Mouse (Mus musculus) embryonic facial prominence, embryonic 13.5 days (tissue): ENCODE measurements at regions not wholly inside any gene's neighbourhood (a gene's known extent, or its start where the extent isn't known, plus 50 kb on each side); places are given as distances from the start of the nearest gene placed in this dataset.

Experiments
- ATAC-seq: fragments of 200-750 bp; cut with Nextera tagmentation; 2 replicates; pipeline ENCODE4 v1.8.0; 2017; ENCODE audit warnings: low read depth; ENCODE audit not compliant: insufficient number of reproducible peaks, insufficient read depth, low FRiP score, low TSS enrichment
- H3K27ac ChIP-seq: fragments of 300-500 bp; sonication (generic); 2 replicates; pipeline ENCODE4 v1.5.1; 2015; ENCODE audit warnings: moderate library complexity, mild to moderate bottlenecking, inconsistent platforms
- H3K27me3 ChIP-seq: fragments of 300-500 bp; sonication (generic); 2 replicates; pipeline ENCODE4 v1.6.1; 2015; ENCODE audit warnings: mild to moderate bottlenecking, inconsistent platforms
- H3K36me3 ChIP-seq: fragments of 300-500 bp; sonication (generic); 2 replicates; pipeline ENCODE4 v1.6.1; 2015; ENCODE audit warnings: mild to moderate bottlenecking, inconsistent platforms
- H3K4me1 ChIP-seq: fragments of 300-500 bp; sonication (generic); 2 replicates; pipeline ENCODE4 v1.6.1; 2015; ENCODE audit warnings: inconsistent platforms
- H3K4me2 ChIP-seq: fragments of 300-500 bp; sonication (generic); 2 replicates; pipeline ENCODE4 v1.6.1; 2015; ENCODE audit warnings: moderate library complexity, mild to moderate bottlenecking, inconsistent platforms
- H3K4me3 ChIP-seq: fragments of 300-500 bp; sonication (generic); 2 replicates; pipeline ENCODE4 v1.5.1; 2015; ENCODE audit warnings: mild to moderate bottlenecking, inconsistent platforms
- H3K9ac ChIP-seq: fragments of 300-500 bp; sonication (generic); 2 replicates; pipeline ENCODE4 v1.6.1; 2015; ENCODE audit warnings: mild to moderate bottlenecking, inconsistent platforms
- H3K9me3 ChIP-seq: fragments of 300-500 bp; sonication (generic); 2 replicates; pipeline ENCODE4 v1.6.1; 2016; ENCODE audit warnings: inconsistent platforms
- WGBS: fragments of 180-500 bp; shearing (Covaris S2); methylation state at CpG from one replicate; pipeline ENCODE4 v1.1.7; 2015; ENCODE audit warnings: mixed read lengths; 5-methylcytosine and 5-hydroxymethylcytosine counted together

DNA sequence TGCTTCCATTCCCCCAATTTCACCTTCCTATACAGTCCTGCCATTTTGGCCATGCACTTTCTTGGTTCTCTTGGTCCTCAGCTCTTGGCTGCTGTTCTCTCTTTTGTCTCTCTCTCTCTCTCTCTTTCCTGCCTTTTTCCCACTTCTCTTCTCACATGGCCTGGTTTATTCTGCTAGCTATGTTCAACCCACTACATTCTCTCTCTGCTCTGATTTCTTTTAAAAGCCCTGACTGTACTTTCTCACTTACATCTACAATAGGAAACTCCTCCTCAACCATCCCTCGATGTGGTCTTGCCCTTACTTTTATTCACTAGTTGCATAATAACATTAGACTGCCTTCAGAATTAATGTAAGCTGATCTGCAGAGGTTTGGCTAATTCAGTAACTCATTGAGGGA is 495.2 kb upstream of the Etaa1 start:
- WGBS, result 54% methylated on average over 1 of the region's 1 CpGs
- no peak overlapping the region for H3K9ac ChIP-seq
- peaks cover 8% of the 10 kb centered on the region for H3K4me1 ChIP-seq
- H3K27me3 ChIP-seq, result no peaks in the 10 kb centered on the region
- no peak overlapping the region for H3K4me3 ChIP-seq
- H3K9me3 ChIP-seq, result no peaks in the 10 kb centered on the region
- ATAC-seq, result no peak
- no peak overlapping the region for H3K4me2 ChIP-seq
- H3K27ac ChIP-seq, result no peak overlapping the region
- no peaks in the 10 kb centered on the region for H3K36me3 ChIP-seq

- no peak overlapping the region for H3K9ac ChIP-seq
- 0 out of 2 replicates have a peak overlapping the region, but pooled peaks have one; percentile 11 for H3K4me2 ChIP-seq
- no peaks in the 10 kb centered on the region for H3K9me3 ChIP-seq
- no peak for ATAC-seq
- H3K4me1 ChIP-seq, result peaks cover 8% of the 10 kb centered on the region; the same call in 1 of the 2 replicates
- no peak overlapping the region for H3K4me3 ChIP-seq
- no peaks in the 10 kb centered on the region for H3K27me3 ChIP-seq
- 0 out of 2 replicates have a peak overlapping the region, but pooled peaks have one; percentile 28 for H3K27ac ChIP-seq
- H3K36me3 ChIP-seq, result no peaks in the 10 kb centered on the region
- WGBS, result 54% methylated on average over 8 of the region's 8 CpGs
Observed at GRCm38 (mm10) chr11:18444600-18444999, 490.9 kb upstream of the Etaa1 start.

DNA sequence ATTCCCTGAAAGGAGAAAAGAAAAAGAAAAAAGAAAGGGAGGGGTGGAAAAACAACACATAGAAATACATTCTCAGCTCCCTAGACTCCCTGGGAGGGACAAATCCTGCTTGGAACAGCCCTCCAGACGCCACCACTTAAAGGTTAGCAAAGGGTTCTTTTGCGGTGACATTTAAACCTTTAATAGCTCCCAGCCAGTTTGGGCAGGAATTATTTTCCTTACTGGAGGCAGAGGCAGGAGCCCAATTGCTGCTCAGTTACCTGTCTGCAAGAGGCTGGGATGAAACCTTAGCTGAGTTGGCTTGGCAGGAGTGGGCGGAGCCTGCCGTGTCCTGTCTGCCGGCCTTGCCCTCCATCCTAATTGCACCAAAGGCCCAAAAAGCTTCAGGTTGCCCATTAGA is 490.4 kb upstream of the Etaa1 start:
- H3K27me3 ChIP-seq, result no peaks in the 10 kb centered on the region
- WGBS, result 20% methylated on average over 5 of the region's 5 CpGs
- 0 out of 2 replicates have a peak overlapping the region, but pooled peaks have one; percentile 28 for H3K27ac ChIP-seq
- H3K4me3 ChIP-seq, result no peak overlapping the region
- no peaks in the 10 kb centered on the region for H3K36me3 ChIP-seq
- ATAC-seq, result peak; percentile 62; the same call in 1 of the 2 replicates
- no peaks in the 10 kb centered on the region for H3K9me3 ChIP-seq
- peaks cover 8% of the 10 kb centered on the region; the same call in 1 of the 2 replicates for H3K4me1 ChIP-seq
- H3K4me2 ChIP-seq, result 0 out of 2 replicates have a peak overlapping the region, but pooled peaks have one; percentile 11
- H3K9ac ChIP-seq, result no peak overlapping the region

GRCm38 (mm10) chr11:18443156-18443555 is 489.5 kb upstream of the Etaa1 start:
- 34% methylated on average over 2 of the region's 2 CpGs for WGBS
- Histone ChIP-seq H3K9me3 (no peaks in the 10 kb centered on the region), H3K9ac (no peak overlapping the region), H3K27ac (no peak overlapping the region), H3K4me2 (no peak overlapping the region), H3K4me1 (peaks cover 8% of the 10 kb centered on the region; the same call in 1 of the 2 replicates), H3K27me3 (no peaks in the 10 kb centered on the region), H3K4me3 (no peak overlapping the region), H3K36me3 (no peaks in the 10 kb centered on the region)
- no peak for ATAC-seq

DNA sequence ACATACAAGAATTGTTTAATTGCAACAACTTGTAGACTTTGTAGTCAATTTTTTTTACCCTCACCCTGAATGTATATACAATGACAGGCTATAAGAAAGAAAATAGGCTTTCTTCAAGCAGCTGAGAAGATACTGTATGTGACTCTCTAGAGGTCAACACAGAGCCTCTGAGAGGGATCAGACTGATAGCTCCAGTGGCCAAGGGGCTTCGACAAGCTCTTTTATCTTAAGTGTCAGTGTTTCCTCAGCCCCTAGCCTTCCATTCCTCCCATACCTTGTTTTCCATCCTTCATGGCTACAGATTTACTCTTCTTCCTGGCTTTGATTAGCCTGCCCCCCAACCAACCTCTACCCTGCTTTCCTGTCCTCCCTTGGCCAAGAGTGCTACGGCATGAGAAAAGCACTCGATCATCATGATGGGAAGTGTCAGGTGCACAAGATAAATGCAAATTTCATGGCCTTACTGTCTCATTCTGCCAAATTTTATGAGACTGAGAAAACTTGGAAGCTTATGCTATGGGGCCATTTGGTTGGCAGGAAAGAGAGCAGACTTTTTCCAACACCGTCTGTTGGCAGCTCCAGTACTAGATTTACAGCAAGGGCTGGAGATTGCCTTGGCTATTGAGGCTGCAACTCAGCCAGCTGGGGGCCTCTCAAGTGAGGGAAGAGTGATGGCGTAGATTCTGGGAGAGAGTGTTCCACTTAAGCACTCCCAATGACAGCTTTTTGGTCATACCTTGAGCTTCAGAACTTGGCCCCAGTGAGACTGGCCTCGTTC is 484.3 kb upstream of the Etaa1 start:
- ATAC-seq, result no peak
- 87% methylated on average over 6 of the region's 6 CpGs for WGBS
- no peak overlapping the region for H3K4me3 ChIP-seq
- H3K9ac ChIP-seq, result no peak overlapping the region
- no peak overlapping the region for H3K27ac ChIP-seq
- H3K4me1 ChIP-seq, result no peaks in the 10 kb centered on the region
- no peaks in the 10 kb centered on the region for H3K9me3 ChIP-seq
- H3K36me3 ChIP-seq, result no peaks in the 10 kb centered on the region
- H3K4me2 ChIP-seq, result no peak overlapping the region
- no peaks in the 10 kb centered on the region for H3K27me3 ChIP-seq

DNA sequence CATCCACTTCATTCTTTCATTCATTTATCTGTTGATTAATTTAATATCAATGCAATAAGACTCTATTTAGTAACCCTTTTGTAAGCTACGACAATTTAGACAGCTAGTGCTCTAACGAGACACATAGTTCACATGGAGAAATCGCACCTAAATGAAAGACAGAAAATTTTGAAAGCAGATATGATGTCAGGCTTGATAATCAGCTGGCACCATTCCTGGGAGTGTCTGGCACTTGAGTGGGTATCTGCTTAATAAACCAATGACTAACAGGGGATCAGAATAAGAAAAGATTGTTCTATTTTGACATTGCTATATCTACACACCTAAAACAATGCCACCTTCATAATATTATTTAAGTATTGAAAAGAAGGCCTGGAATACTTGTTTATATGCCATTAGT is 467.4 kb upstream of the Etaa1 start:
- no peak for ATAC-seq
- Histone ChIP-seq H3K36me3 (no peaks in the 10 kb centered on the region), H3K27ac (no peak overlapping the region), H3K4me1 (no peaks in the 10 kb centered on the region), H3K9me3 (no peaks in the 10 kb centered on the region), H3K9ac (no peak overlapping the region), H3K4me3 (no peak overlapping the region), H3K4me2 (no peak overlapping the region), H3K27me3 (no peaks in the 10 kb centered on the region)
- 88% methylated on average over 3 of the region's 3 CpGs for WGBS

DNA sequence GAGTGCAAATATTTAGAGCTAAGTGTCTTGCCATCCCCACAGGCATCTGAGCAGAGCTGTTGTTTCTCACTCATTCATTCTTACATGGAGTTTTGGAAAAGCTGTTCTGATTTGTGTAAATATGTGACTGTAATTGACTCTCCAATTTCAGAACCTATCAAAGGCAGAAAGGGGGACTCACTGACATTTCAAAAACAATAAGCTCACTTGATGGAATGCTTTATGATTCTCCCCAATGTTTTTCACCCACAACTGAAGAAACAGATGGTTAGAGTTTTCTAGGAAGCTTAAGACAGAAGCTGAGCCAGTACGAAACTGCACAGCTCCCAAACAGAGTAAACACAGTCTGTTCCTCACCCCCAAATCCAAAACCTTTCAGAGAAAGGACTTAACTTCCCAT is 460.1 kb upstream of the Etaa1 start:
- Histone ChIP-seq H3K4me3 (no peak overlapping the region), H3K9ac (no peak overlapping the region), H3K9me3 (no peaks in the 10 kb centered on the region), H3K36me3 (no peaks in the 10 kb centered on the region), H3K27ac (no peak overlapping the region), H3K4me1 (no peaks in the 10 kb centered on the region), H3K27me3 (no peaks in the 10 kb centered on the region), H3K4me2 (no peak overlapping the region)
- no peak for ATAC-seq
- WGBS, result 26% methylated on average over 1 of the region's 1 CpGs

GRCm38 (mm10) chr11:18408071-18408752 is 454.5 kb upstream of the Etaa1 start:
- Histone ChIP-seq H3K4me1 (no peaks in the 10 kb centered on the region), H3K9me3 (no peaks in the 10 kb centered on the region), H3K4me3 (no peak overlapping the region), H3K9ac (no peak overlapping the region), H3K27ac (no peak overlapping the region), H3K36me3 (no peaks in the 10 kb centered on the region), H3K27me3 (no peaks in the 10 kb centered on the region), H3K4me2 (no peak overlapping the region)
- 79% methylated on average over 8 of the region's 8 CpGs for WGBS
- ATAC-seq, result no peak

- Histone ChIP-seq H3K9me3 (no peaks in the 10 kb centered on the region), H3K9ac (no peak overlapping the region), H3K4me2 (no peak overlapping the region), H3K4me3 (no peak overlapping the region), H3K36me3 (no peaks in the 10 kb centered on the region), H3K4me1 (no peaks in the 10 kb centered on the region), H3K27me3 (no peaks in the 10 kb centered on the region), H3K27ac (no peak overlapping the region)
- no peak for ATAC-seq
- 59% methylated on average over 4 of the region's 4 CpGs for WGBS
Observed at GRCm38 (mm10) chr11:18399561-18399960, 445.9 kb upstream of the Etaa1 start.

- no peaks in the 10 kb centered on the region for H3K27me3 ChIP-seq
Observed at GRCm38 (mm10) chr11:18396397-18396796, 442.7 kb upstream of the Etaa1 start.

DNA sequence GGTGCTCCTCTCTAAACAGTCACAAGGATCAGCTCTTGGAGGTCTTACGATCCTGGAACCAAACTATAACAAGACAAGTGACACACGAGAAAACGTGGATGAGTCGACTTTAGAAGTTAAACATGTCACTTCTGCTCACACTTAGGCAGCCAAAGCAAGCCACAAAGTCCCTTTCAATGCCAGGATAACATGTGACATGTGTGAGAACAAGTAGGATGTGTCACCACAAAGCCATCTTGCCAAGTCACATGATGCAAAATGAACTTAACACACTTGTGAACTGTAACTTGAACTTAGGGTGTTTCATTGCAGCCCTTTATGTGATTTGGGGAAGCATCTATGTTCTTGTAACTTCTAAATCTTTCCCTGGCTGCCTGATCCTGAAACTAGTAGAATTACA is 442.0 kb upstream of the Etaa1 start:
- H3K9me3 ChIP-seq, result no peaks in the 10 kb centered on the region
- ATAC-seq, result no peak
- no peaks in the 10 kb centered on the region for H3K27me3 ChIP-seq
- H3K27ac ChIP-seq, result no peak overlapping the region
- H3K4me1 ChIP-seq, result no peaks in the 10 kb centered on the region
- H3K36me3 ChIP-seq, result no peaks in the 10 kb centered on the region
- no peak overlapping the region for H3K4me2 ChIP-seq
- WGBS, result 67% methylated on average over 4 of the region's 4 CpGs
- no peak overlapping the region for H3K9ac ChIP-seq
- H3K4me3 ChIP-seq, result no peak overlapping the region

More at GRCm38 (mm10) chr11:18396397-18396796, 442.7 kb upstream of the Etaa1 start:
- H3K4me1 ChIP-seq, result no peaks in the 10 kb centered on the region
- H3K4me2 ChIP-seq, result no peak overlapping the region
- H3K27ac ChIP-seq, result no peak overlapping the region
- H3K36me3 ChIP-seq, result no peaks in the 10 kb centered on the region
- H3K9ac ChIP-seq, result no peak overlapping the region
- 63% methylated on average over 6 of the region's 6 CpGs for WGBS
- ATAC-seq, result no peak
- no peak overlapping the region for H3K4me3 ChIP-seq
- no peaks in the 10 kb centered on the region for H3K9me3 ChIP-seq

GRCm38 (mm10) chr11:18372813-18373332 is 419.2 kb upstream of the Etaa1 start:
- WGBS, result 84% methylated on average over 6 of the region's 6 CpGs
- ATAC-seq, result no peak
- Histone ChIP-seq H3K9ac (no peak overlapping the region), H3K36me3 (no peaks in the 10 kb centered on the region), H3K9me3 (no peaks in the 10 kb centered on the region), H3K4me2 (no peak overlapping the region), H3K27ac (no peak overlapping the region), H3K4me1 (no peaks in the 10 kb centered on the region), H3K27me3 (no peaks in the 10 kb centered on the region), H3K4me3 (no peak overlapping the region)
